Mouse (Mus musculus): Measurements from ENCODE around the gene Sfxn4. TPM values are rescaled to one million over a fixed set of nuclear protein-coding genes. Genes with fewer than 3 reads are reported as not detected.

The Sfxn4 gene
- polyA plus RNA-seq (2015; fragmentation: Nextera tagmentation; extraction: Ambion mirVana): 13.6 and 14.6 TPM in 2 replicates

- peak within 1 kb of the TSS; percentile 70 for H3K4me2 ChIP-seq (replicated peaks)
- H3K36me3 ChIP-seq: peaks cover 16% of the 10 kb centered on the region
- no peaks in the 10 kb centered on the region for H3K27me3 ChIP-seq
- peak within 1 kb of the TSS; percentile 55 for H3K27ac ChIP-seq
- peak within 1 kb of the TSS; percentile 71 for H3K9ac ChIP-seq
- peaks cover 4% of the 10 kb centered on the region; the same call in 1 of the 2 replicates for H3K4me1 ChIP-seq
- peak within 1 kb of the TSS; percentile 56 for H3K4me3 ChIP-seq
- 2% methylated on average over 30 of the region's 30 CpGs for WGBS
- no peaks in the 10 kb centered on the region for H3K9me3 ChIP-seq
- peak; percentile 100 for ATAC-seq (ENCODE audit: low FRiP score, low read depth)
Measured at GRCm38 (mm10) chr19:60860868-60861700, at the start of gene Sfxn4. Sfxn4 (minus strand) TSS chr19:60861479.

GRCm38 (mm10) chr19:60910304-60910703 is 49.0 kb upstream of the Sfxn4 start:
- no peaks in the 10 kb centered on the region for H3K9me3 ChIP-seq
- no peak for ATAC-seq (ENCODE audit: low FRiP score, low read depth)
- no peaks in the 10 kb centered on the region for H3K4me1 ChIP-seq
- H3K27ac ChIP-seq: no peak overlapping the region
- H3K4me3 ChIP-seq: no peak overlapping the region
- no peak overlapping the region for H3K4me2 ChIP-seq (replicated peaks)
- no peaks in the 10 kb centered on the region for H3K27me3 ChIP-seq
- no peak overlapping the region for H3K9ac ChIP-seq
- no peaks in the 10 kb centered on the region for H3K36me3 ChIP-seq

- Histone ChIP-seq H3K27me3 (no peaks in the 10 kb centered on the region), H3K27ac (no peak overlapping the region), H3K4me3 (no peak overlapping the region), H3K4me2 (replicated peaks) (no peak overlapping the region), H3K4me1 (no peaks in the 10 kb centered on the region), H3K9ac (no peak overlapping the region), H3K36me3 (no peaks in the 10 kb centered on the region), H3K9me3 (no peaks in the 10 kb centered on the region)
- ATAC-seq (ENCODE audit: low FRiP score, low read depth): no peak
- WGBS: 96% methylated on average over 5 of the region's 5 CpGs
Measured at GRCm38 (mm10) chr19:60905477-60905876, 44.2 kb upstream of the Sfxn4 start.

- Histone ChIP-seq H3K36me3 (no peaks in the 10 kb centered on the region), H3K27me3 (no peaks in the 10 kb centered on the region), H3K4me3 (no peak overlapping the region), H3K9me3 (no peaks in the 10 kb centered on the region), H3K4me2 (replicated peaks) (no peak overlapping the region), H3K9ac (no peak overlapping the region), H3K27ac (no peak overlapping the region), H3K4me1 (no peaks in the 10 kb centered on the region)
- WGBS: 95% methylated on average over 1 of the region's 1 CpGs
- no peak for ATAC-seq (ENCODE audit: low FRiP score, low read depth)
Measured at GRCm38 (mm10) chr19:60903971-60904370, 42.7 kb upstream of the Sfxn4 start.

- Histone ChIP-seq H3K4me2 (replicated peaks) (no peak overlapping the region), H3K9me3 (no peaks in the 10 kb centered on the region), H3K9ac (no peak overlapping the region), H3K27me3 (no peaks in the 10 kb centered on the region), H3K4me3 (no peak overlapping the region), H3K27ac (no peak overlapping the region), H3K4me1 (no peaks in the 10 kb centered on the region), H3K36me3 (no peaks in the 10 kb centered on the region)
- 77% methylated on average over 1 of the region's 1 CpGs for whole genome bisulfite sequencing
- no peak for ATAC-seq (ENCODE audit: low FRiP score, low read depth)
Measured at GRCm38 (mm10) chr19:60903139-60903538, 41.9 kb upstream of the Sfxn4 start.

GRCm38 (mm10) chr19:60895251-60895880 is 34.1 kb upstream of the Sfxn4 start:
- Histone ChIP-seq H3K9me3 (no peaks in the 10 kb centered on the region), H3K9ac (no peak overlapping the region), H3K27me3 (no peaks in the 10 kb centered on the region), H3K27ac (no peak overlapping the region), H3K4me3 (no peak overlapping the region), H3K4me1 (peaks cover 11% of the 10 kb centered on the region), H3K4me2 (replicated peaks) (no peak overlapping the region), H3K36me3 (no peaks in the 10 kb centered on the region)
- WGBS: 44% methylated on average over 3 of the region's 3 CpGs
- no peak for ATAC-seq (ENCODE audit: low FRiP score, low read depth)

- peak overlapping the region; percentile 73 for H3K4me2 ChIP-seq (replicated peaks)
- H3K9ac ChIP-seq: peak overlapping the region; percentile 20; the same call in 1 of the 2 replicates
- WGBS: 39% methylated on average over 1 of the region's 1 CpGs
- no peak overlapping the region for H3K27ac ChIP-seq
- no peaks in the 10 kb centered on the region for H3K27me3 ChIP-seq
- H3K36me3 ChIP-seq: no peaks in the 10 kb centered on the region
- H3K4me1 ChIP-seq: peaks cover 17% of the 10 kb centered on the region
- no peak for ATAC-seq (ENCODE audit: low FRiP score, low read depth)
- H3K9me3 ChIP-seq: no peaks in the 10 kb centered on the region
- H3K4me3 ChIP-seq: no peak overlapping the region
Measured at GRCm38 (mm10) chr19:60891934-60892547, 30.8 kb upstream of the Sfxn4 start.

- peaks cover 17% of the 10 kb centered on the region for H3K4me1 ChIP-seq
- no peaks in the 10 kb centered on the region for H3K36me3 ChIP-seq
- H3K9ac ChIP-seq: no peak overlapping the region
- H3K27ac ChIP-seq: no peak overlapping the region
- no peak for ATAC-seq (ENCODE audit: low FRiP score, low read depth)
- H3K9me3 ChIP-seq: no peaks in the 10 kb centered on the region
- H3K27me3 ChIP-seq: no peaks in the 10 kb centered on the region
- peak overlapping the region; percentile 73 for H3K4me3 ChIP-seq
- WGBS: 11% methylated on average over 4 of the region's 5 CpGs
- H3K4me2 ChIP-seq (replicated peaks): peak overlapping the region; percentile 73
Measured at GRCm38 (mm10) chr19:60891123-60891470, 29.8 kb upstream of the Sfxn4 start.

- under 1% methylated on average over 39 of the region's 41 CpGs for WGBS
- H3K4me3 ChIP-seq: peak overlapping the region; percentile 73
- peaks cover 17% of the 10 kb centered on the region for H3K4me1 ChIP-seq
- H3K9ac ChIP-seq: peak overlapping the region; percentile 80
- H3K27ac ChIP-seq: peak overlapping the region; percentile 76
- peak; percentile 48 for ATAC-seq (ENCODE audit: low FRiP score, low read depth)
- H3K27me3 ChIP-seq: no peaks in the 10 kb centered on the region
- H3K4me2 ChIP-seq (replicated peaks): peak overlapping the region; percentile 73
- no peaks in the 10 kb centered on the region for H3K36me3 ChIP-seq
- H3K9me3 ChIP-seq: no peaks in the 10 kb centered on the region
Measured at GRCm38 (mm10) chr19:60890391-60891122, 29.3 kb upstream of the Sfxn4 start.

GRCm38 (mm10) chr19:60889714-60890315 is 28.5 kb upstream of the Sfxn4 start, which contains the start of gene Grk5:
Grk5 (plus strand) TSS chr19:60889749.
- Histone ChIP-seq H3K36me3 (no peaks in the 10 kb centered on the region), H3K4me2 (replicated peaks) (peak within 1 kb of the TSS; percentile 73), H3K4me1 (peaks cover 17% of the 10 kb centered on the region), H3K9ac (peak within 1 kb of the TSS; percentile 80), H3K27ac (peak within 1 kb of the TSS; percentile 96), H3K27me3 (no peaks in the 10 kb centered on the region), H3K9me3 (no peaks in the 10 kb centered on the region), H3K4me3 (peak within 1 kb of the TSS; percentile 73)
- ATAC-seq (ENCODE audit: low FRiP score, low read depth): peak; percentile 99
- 0% methylated on average over 55 of the region's 55 CpGs for WGBS

GRCm38 (mm10) chr19:60889101-60889713 is 27.9 kb upstream of the Sfxn4 start:
- Histone ChIP-seq H3K9ac (peak overlapping the region; percentile 80), H3K4me1 (peaks cover 17% of the 10 kb centered on the region), H3K4me3 (peak overlapping the region; percentile 73), H3K36me3 (no peaks in the 10 kb centered on the region), H3K9me3 (no peaks in the 10 kb centered on the region), H3K4me2 (replicated peaks) (peak overlapping the region; percentile 73), H3K27me3 (no peaks in the 10 kb centered on the region), H3K27ac (peak overlapping the region; percentile 96)
- 6% methylated on average over 17 of the region's 17 CpGs for WGBS
- no peak for ATAC-seq (ENCODE audit: low FRiP score, low read depth)
